Mouse (Mus musculus) ES-E14 (cell line): ENCODE results near the gene Eya2. TPM values are rescaled to one million over a fixed set of nuclear protein-coding genes. Genes with fewer than 3 reads are reported as not detected.

Source experiments
- DNase-seq: peaks from one replicate; pipeline ENCODE4 v3.0.0-alpha.2; 2013; ENCODE audit warnings: low read depth, low spot score
- H3K27ac ChIP-seq: 2 replicates; pipeline ENCODE4 v1.5.1; 2012; ENCODE audit warnings: low read depth, mild to moderate bottlenecking, low read length, moderate library complexity, mixed read lengths; ENCODE audit not compliant: poor library complexity, insufficient read depth, severe bottlenecking
- H3K36me3 ChIP-seq: 2 replicates; pipeline ENCODE4 v1.6.1; 2012; ENCODE audit warnings: mild to moderate bottlenecking, low read length, moderate library complexity, mixed read lengths; ENCODE audit not compliant: control insufficient read depth, poor library complexity, insufficient read depth, severe bottlenecking
- H3K4me1 ChIP-seq, 2 experiments: fragments of 150-350 bp in 1 of 2; sonication (generic) in 1 of 2; 2 replicates each; pipeline ENCODE4 v1.6.1; 2012; ENCODE audit warnings: low read length in 2 of 2, mild to moderate bottlenecking in 1 of 2, mixed read lengths in 1 of 2; ENCODE audit not compliant: control insufficient read depth in 2 of 2, insufficient read depth in 2 of 2, poor library complexity in 1 of 2
- H3K4me3 ChIP-seq, 2 experiments: fragments of 150-350 bp in 1 of 2; sonication (generic) in 1 of 2; 2 replicates each; pipeline ENCODE4 v1.5.1; 2012; ENCODE audit warnings: low read length in 2 of 2, low read depth in 1 of 2, mild to moderate bottlenecking in 1 of 2, mixed read lengths in 1 of 2; ENCODE audit not compliant: insufficient read depth in 1 of 2, poor library complexity in 1 of 2, severe bottlenecking in 1 of 2
- H3K9ac ChIP-seq: 2 replicates; pipeline ENCODE4 v1.6.1; 2012; ENCODE audit warnings: low read depth, mild to moderate bottlenecking, low read length, mixed read lengths; ENCODE audit not compliant: poor library complexity, insufficient read depth, severe bottlenecking
- H3K9me3 ChIP-seq: fragments of 150-350 bp; sonication (generic); 2 replicates; pipeline ENCODE4 v1.6.1; 2012; ENCODE audit warnings: low read depth, mild to moderate bottlenecking, low read length; ENCODE audit not compliant: control insufficient read depth, insufficient read depth
- CHD2 ChIP-seq: IDR thresholded peaks from 2 replicates; pipeline ENCODE4 v1.6.1; 2014; ENCODE audit warnings: mild to moderate bottlenecking, low read depth, low read length, inconsistent platforms
- HCFC1 ChIP-seq: IDR thresholded peaks from 2 replicates; pipeline ENCODE4 v1.6.1; 2012; ENCODE audit warnings: low read length, inconsistent platforms, borderline replicate concordance; ENCODE audit not compliant: insufficient read depth
- MAFK ChIP-seq: IDR thresholded peaks from 2 replicates; pipeline ENCODE4 v1.6.1; 2014; ENCODE audit warnings: mild to moderate bottlenecking, low read depth, low read length, inconsistent platforms; ENCODE audit not compliant: insufficient read depth
- ZC3H11A ChIP-seq: IDR thresholded peaks from 2 replicates; pipeline ENCODE4 v1.6.1; 2012; ENCODE audit warnings: low read depth, mild to moderate bottlenecking, inconsistent platforms, low read length, borderline replicate concordance
- ZNF384 ChIP-seq: IDR thresholded peaks from 2 replicates; pipeline ENCODE4 v1.6.1; 2012; ENCODE audit warnings: low read depth, low read length, inconsistent platforms
- in situ Hi-C, 2 experiments: fragments of 600-800 bp; cut with MboI; formaldehyde crosslinking; loops; one replicate each; pipeline ENCODE4 v1.15.1; 2025; ENCODE audit warnings: low sequenced_read_pairs in 2 of 2, inconsistent platforms in 1 of 2; ENCODE audit not compliant: unreplicated experiment in 2 of 2
- total RNA-seq: library from RNA; depleted of rRNA; stranded (reverse); fragments of 300-350 nt; gene quantifications from 2 replicates; pipeline ENCODE4 v1.2.3, GENCODE M21; 2012

The Eya2 gene
- total RNA-seq, 1 experiment = 0.40 TPM

DNA sequence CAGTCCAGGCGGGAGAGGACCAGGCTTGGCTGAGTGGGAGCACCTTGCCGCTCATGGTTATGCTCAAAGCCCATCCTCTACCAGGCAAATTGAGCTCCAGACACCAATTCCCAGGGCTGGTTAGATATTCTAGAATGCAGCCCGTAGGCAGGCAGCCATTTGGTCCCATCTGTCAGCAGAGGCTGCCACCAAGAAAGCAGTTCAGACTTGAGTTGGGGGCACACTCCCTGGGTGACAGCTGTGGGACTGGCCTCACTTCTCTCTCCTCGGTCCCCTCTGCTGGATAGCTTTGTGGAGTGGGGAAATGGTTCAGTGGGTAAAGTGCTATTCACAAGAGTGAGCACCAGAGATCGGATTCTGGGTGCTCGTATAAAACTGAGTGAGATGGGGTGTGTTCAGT, 32.0 kb downstream of the Eya2 start:
- Histone ChIP-seq H3K4me3 (no peak overlapping the region), H3K27ac (no peak overlapping the region), H3K4me1 (no peaks in the 10 kb centered on the region; a peak in 1 of 4 replicates), H3K36me3 (no peaks in the 10 kb centered on the region), H3K9me3 (no peaks in the 10 kb centered on the region), H3K9ac (no peak overlapping the region)
- in situ Hi-C loops = no loop called here
- no peak for DNase-seq
- TF ChIP-seq ZC3H11A = no peak
- no peak for TF ChIP-seq MAFK
- TF ChIP-seq ZNF384 = no peak
- no peak for TF ChIP-seq HCFC1
- no peak for TF ChIP-seq CHD2

DNA sequence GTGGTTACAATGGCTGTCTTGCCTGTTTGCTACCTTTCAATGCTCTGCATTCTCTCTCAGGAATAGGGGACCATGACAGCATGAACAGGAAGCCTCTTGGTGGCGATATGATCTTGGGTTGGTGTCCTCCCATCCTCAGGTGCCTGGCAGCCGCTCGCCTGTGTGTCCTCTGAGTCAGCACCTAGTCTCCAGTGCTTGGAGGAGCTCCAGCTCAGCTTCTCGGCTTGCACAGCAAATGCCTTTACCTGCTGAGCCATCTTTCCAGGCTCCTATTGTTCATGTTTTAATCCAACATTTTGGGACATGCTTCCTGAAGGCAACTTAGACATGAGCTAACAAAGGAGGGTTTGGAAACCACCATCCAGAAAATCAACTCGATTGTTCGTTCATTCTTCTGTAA, 33.1 kb downstream of the Eya2 start:
- H3K9me3 ChIP-seq = no peaks in the 10 kb centered on the region
- no peak overlapping the region for H3K4me3 ChIP-seq
- H3K4me1 ChIP-seq = no peaks in the 10 kb centered on the region; a peak in 1 of 4 replicates
- no peaks in the 10 kb centered on the region for H3K36me3 ChIP-seq
- H3K9ac ChIP-seq = no peak overlapping the region
- no peak for DNase-seq
- in situ Hi-C loops = no loop called here
- TF ChIP-seq MAFK (no peak), CHD2 (no peak), ZC3H11A (no peak), ZNF384 (no peak), HCFC1 (no peak)
- no peak overlapping the region for H3K27ac ChIP-seq

DNA sequence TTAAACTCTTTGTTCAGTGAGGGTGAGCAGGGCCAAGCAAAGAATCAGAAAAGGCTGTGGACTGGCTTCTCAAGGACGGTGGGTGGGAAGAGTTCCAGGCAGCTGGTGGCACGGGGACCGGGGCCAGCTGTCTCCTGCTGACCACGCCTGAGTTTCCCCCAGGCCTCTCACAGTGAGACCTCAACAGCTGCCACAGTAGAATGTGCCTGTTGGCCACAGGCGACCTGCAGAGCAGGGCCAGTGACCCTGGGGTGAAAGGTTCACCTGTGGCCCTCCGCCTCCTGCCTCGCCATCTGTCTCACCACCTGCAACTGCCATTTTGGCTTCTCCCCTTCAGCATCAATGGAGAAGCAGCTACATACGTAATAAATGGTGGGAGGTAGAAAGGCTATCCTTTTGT, 35.1 kb downstream of the Eya2 start:
- H3K4me3 ChIP-seq = no peak overlapping the region
- no peak overlapping the region for H3K9ac ChIP-seq
- H3K4me1 ChIP-seq = no peaks in the 10 kb centered on the region; a peak in 1 of 4 replicates
- H3K27ac ChIP-seq = no peak overlapping the region
- no peaks in the 10 kb centered on the region for H3K9me3 ChIP-seq
- TF ChIP-seq CHD2 = no peak
- no peak for TF ChIP-seq ZNF384
- no peak for TF ChIP-seq HCFC1
- no peak for TF ChIP-seq MAFK
- TF ChIP-seq ZC3H11A = no peak
- in situ Hi-C loops = no loop called here
- DNase-seq = no peak
- H3K36me3 ChIP-seq = no peaks in the 10 kb centered on the region

DNA sequence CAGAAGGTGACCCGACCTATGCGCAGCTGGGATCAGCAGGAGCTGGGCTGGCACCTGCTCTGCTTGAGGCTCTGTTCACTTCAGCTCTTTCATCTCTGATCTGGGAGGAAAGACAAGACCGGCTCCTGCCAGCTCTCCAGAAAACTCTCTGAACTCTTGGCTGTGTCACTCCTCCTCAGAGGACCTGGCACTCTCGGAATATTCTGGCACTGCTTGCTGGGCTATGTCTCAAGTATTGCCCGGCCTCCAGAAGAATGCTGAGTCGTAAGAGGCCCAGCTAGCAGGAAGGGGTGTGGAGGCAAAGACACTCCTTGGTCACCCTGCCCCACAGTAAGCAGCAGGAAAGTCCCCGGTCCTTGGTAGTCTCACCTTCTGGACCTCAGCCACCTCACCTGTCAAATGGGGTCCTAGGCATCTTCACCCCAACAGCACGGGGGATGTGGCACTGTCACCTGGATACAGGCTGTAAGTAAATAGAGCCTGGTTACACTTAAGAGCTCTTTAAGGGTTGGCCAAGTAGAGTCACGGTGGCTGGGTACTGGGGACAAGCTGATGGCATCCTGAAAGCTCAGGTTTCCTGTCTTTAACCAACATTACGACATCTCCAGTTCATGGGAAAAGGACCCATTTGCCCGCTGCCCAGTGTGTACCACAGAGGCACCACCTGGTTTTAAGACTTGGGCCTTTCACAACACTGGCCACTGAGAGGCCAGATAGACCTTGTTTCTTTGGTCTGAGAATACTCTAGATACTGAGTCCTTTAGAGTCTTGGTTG, 38.4 kb downstream of the Eya2 start:
- H3K9ac ChIP-seq = no peak overlapping the region
- no peak overlapping the region for H3K27ac ChIP-seq
- H3K4me1 ChIP-seq = no peaks in the 10 kb centered on the region; a peak in 1 of 4 replicates
- H3K9me3 ChIP-seq = no peaks in the 10 kb centered on the region
- no peaks in the 10 kb centered on the region for H3K36me3 ChIP-seq
- no peak overlapping the region for H3K4me3 ChIP-seq
- no peak for DNase-seq
- in situ Hi-C loops = no loop called here
- TF ChIP-seq ZNF384 = no peak
- TF ChIP-seq CHD2 = no peak
- TF ChIP-seq ZC3H11A = no peak
- TF ChIP-seq HCFC1 = no peak
- TF ChIP-seq MAFK = no peak

DNA sequence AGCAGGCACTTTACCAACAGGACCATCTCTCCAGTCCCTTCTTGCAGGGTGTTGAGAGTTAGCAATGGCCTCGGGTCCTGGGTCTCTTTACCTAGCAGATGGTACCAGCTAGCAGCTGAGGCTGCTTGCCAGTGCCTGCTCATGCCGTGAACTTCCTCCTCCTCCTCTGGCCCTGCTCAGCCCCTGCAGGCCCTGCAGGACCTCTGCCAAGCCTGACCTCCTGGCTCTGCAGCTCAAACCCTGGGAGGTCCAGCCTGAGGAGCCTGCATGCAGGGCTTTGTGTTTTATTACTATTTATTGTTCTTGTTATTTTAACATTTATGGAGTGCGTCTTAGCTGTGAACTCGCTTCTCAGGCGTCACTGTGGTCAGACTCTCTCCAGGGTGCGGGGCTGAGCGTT, 39.6 kb downstream of the Eya2 start:
- Histone ChIP-seq H3K9ac (no peak overlapping the region), H3K27ac (no peak overlapping the region)

More for the DNA sequence above, 39.6 kb downstream of the Eya2 start:
- TF ChIP-seq MAFK (no peak), ZC3H11A (no peak), CHD2 (no peak), HCFC1 (no peak)
- in situ Hi-C loops = no loop called here
- no peak for DNase-seq
- H3K4me3 ChIP-seq = no peak overlapping the region
- H3K9me3 ChIP-seq = no peaks in the 10 kb centered on the region
- H3K4me1 ChIP-seq = no peaks in the 10 kb centered on the region
- H3K36me3 ChIP-seq = no peaks in the 10 kb centered on the region
